Mouse (Mus musculus): Measurements from ENCODE around the gene Slc16a9. TPM values are rescaled to one million over a fixed set of nuclear protein-coding genes. Genes with fewer than 3 reads are reported as not detected.

Slc16a9 gene
- polyA plus RNA-seq (2017; shearing (Covaris generic)), result 0.30 TPM

DNA sequence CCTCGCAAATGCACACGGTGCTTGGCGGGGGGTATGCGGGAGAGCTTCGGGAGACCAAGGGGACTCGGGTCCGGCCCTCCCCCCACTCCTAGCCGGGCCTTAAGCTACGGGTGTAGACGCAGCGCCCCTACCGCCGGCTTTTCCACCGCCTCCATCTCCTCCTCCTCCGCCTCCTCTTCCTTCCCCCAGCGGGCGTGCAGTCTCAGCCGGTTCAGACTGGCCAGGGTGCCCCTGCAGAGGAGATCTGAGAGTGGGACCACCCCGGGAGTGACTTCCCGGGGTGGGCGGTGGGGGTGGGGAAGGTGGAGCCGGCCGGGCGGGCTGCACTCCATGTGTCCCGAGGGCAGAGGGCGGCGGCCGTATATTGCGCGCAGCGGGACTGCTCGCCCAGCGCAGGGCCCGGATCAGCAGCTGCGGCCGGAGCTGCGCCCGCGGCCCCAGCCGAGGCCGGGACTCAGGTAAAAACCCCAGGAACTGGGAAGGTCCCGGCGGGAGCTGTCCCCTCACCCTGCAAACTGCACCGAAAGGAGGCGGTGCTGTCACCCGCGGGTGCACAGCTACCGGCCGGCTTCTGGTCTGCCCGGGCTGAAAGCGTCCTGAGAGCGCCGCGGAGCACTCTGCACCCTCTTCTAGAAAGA is at the start of gene Slc16a9:
Gene Slc16a9, plus strand, starts transcription at position 180 of the 638 bp plus-strand sequence.

DNA sequence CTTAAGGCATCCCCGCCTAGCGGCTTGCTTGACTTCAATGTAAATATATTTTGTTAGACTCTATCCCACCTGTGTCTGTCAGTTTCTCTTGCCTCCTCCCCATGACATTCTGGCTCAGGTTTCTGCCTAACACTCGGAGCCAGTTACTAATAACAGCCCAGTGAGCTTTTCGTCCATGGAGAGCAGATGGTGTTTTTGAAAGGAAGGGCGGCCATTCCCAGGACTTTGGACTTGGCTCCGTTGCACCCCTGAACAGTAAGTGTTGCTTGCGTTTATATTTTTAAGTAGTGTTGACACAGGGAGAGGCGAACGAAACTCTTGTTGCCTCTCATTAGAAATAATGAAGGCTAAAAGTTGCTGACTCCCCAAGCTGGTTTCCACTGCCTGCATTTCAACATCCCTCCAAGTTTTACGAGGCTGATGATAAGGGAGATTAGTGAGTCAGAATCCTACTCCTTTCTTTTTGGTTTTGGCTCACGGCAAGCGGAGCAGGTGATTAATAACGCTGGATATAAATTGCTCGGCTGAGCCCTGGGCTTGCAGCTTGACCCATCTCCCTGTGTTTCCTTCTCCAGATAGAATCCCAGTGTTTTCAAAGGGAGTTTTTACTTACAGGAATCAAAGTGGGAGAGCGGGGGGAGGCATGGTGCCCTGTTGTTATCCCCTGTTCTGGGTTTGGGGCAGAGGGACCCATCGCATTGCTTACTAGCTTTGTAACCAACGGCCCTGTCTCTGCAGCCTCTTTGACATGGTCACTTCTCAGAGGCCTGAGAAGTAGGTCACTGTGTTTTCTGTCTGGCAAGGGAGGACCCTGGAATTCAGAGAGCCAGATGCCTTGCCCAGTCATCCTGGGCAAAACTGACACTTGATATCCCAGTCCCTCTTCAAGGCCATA is 40.1 kb upstream of the Slc16a9 start, which contains the start of gene Mrln:
Gene Mrln, plus strand, starts transcription at position 160 of the 895 bp plus-strand sequence.

Other genes starting within 250 kb of the Slc16a9 start
- gene Ccdc6, start 148.0 kb upstream of the Slc16a9 start, polyA plus RNA-seq (2017; shearing (Covaris generic)), result 7.3 TPM
- gene Mrln, start 40.4 kb upstream of the Slc16a9 start, polyA plus RNA-seq (2017; shearing (Covaris generic)), result not detected
- not detected for gene Fam13c, start 195.4 kb downstream of the Slc16a9 start, polyA plus RNA-seq (2017; shearing (Covaris generic))

All from inflammation-experienced regulatory T-cells, adult 16 weeks (primary cell).